Mouse (Mus musculus) T-cell, adult 2 months (primary cell): ENCODE measurements around the gene Fubp1.
"Not testable (repeated sequence)": the region's sequence is repeated elsewhere in the genome, so short reads cannot be mapped to it uniquely, and the experiment has no call there.

Source experiments
- DNase-seq: peaks from one replicate; pipeline ENCODE4 v3.0.0; 2022; ENCODE audit warnings: low spot score

Gene Fubp1

DNA sequence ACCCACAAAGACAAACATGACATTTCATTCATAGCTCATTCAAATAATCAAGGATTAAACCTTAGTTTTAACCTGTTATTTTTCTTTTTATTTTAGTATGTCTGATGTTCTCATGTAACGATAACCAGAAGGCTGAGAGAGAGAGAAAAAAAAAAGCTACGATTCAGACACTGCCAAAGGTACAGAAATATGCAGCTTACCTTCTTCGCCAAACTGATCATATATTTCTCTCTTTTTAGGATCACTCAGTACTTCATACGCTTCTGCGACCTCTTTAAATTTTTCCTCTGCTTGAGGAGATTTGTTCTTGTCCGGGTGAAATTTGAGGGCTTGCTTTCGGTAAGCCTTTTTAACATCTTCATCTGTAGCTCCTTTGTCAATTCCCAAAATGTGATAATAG, 17.0 kb upstream of the Fubp1 start:
- DNase-seq: no peak

DNA sequence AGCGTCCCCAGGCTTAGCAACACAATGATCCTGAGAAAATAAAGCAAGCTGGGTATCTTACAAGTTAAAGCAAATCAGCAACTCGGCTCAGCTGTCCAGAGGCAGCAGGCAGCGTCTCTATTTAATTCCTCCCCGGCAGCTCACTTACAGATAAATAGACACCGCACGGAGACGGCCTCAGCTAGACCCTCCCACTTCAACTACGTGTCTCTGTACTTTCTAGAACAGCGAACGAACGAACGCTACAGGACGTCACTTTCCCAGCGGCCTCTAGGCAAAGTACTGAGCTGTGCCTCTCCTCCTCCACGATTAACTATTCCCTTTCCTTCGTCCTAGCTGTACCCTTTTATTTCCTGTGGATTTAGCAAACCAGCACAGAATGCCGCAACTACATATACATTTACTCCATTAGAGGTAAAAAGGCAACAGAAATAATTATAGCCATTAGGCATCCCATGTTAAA, 16.6 kb upstream of the Fubp1 start:
- DNase-seq: peak; percentile 87

DNA sequence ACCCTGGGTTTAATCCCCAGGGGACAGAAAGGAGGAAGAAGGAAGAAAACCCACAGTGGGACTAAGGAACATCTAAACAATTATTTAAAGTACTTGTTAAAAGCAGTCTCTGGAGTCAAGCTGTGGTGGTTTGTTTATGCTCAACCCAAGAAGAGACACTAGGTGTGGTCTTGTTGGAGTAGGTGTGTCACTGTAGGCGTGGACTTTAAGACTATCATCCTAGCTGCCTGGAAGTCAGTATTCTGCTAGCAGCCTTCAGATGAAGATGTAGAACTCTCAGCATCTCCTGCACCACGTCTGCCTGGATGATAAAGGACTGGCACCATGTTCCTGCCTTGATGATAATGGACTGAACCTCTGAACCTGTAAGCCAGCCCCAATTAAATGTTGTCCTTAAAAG, 13.0 kb upstream of the Fubp1 start:
- not testable (repeated sequence) for DNase-seq

DNA sequence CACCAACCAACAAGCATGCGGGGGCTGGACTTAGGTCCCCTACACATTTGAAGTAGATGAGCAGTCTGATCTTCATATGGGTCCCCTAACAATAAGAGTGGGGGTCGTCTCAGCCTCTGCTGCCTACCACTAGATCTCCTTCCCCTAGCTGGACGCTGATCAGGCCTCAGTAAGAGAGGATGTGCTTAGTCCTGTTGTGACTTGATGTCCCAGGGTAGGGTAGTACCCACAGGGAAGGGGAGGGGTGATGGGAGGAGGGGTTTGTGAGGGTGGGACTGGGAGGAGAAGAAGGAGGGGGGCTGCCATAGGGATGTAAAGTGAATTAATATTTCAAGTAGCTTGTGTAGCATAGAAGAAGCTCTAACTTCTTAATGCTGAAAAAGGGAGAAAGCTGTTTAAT, 11.1 kb upstream of the Fubp1 start:
- no peak for DNase-seq

DNA sequence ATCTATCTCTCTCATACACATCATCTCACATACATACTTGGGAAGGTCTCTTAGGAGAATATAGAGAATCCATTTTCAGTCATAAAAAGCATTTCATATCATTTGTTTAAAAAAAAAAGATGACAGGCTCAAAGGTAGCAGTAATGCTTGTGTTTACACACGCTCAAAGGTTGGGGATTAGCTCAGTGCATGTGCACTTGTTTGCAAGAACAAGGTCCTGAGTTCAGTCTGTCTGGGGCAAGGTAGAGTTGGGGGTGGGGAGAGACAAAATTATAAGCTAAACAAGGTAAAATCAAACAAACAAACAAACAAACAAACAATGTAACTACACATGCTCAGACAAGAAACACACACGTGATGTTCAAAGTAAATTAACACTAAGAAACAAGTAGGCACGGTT, 9.0 kb upstream of the Fubp1 start:
- DNase-seq: no peak

DNA sequence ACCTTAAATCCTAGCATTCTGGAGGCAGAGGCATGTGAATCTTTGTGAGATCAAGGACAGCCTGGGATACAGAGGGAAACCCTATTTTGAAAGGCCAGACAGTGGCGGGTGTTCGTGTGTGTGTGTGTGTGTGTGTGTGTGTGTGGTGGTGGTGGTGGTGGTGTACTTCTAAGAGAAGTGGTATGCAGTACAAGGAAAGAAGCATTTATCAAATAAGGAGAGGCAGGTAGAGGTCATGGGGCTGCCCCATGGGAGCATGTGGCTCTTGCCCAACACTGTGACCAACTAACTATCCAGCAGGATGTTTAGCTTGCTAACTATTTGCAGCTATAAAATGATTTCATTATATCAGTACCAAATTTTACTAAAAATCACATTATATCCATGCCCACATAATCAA, 8.6 kb upstream of the Fubp1 start:
- no peak for DNase-seq

DNA sequence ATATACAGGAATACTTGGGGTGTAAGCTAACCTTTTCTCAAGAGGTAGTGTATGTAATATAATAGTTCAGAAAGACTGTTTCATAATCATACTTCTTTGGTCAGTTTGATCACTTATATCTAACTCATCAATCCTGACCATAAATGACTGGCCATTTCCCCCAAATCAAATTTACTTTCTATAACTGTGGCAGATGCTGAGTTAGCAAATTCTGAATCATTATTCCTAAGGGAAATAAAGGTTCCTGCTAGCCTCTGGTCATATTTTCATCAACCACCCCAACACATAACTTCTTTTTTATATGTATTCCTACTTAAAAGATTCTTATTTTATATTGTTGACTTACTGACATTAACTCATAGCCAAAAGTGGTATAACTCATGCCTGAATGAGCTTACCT, 7.3 kb upstream of the Fubp1 start:
- no peak for DNase-seq

DNA sequence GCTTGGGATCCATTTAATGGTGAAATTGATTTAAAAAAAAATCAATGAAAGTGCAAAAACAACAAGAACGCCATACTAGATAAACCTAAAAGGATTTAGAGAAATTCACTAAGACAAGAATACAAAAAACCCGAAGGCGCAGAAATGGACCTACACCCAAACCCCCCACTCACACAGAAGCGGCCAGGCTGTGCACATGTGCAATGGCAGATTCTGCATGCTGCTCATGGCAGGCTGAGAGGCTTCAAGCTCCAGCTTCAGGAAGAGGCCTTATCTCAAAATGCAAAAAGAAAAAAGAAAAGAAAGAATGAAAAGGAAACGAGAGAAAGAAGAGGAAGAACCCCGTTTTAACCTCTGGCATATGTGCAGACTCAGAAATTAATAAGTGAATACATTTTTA, 6.8 kb upstream of the Fubp1 start:
- DNase-seq: no peak

DNA sequence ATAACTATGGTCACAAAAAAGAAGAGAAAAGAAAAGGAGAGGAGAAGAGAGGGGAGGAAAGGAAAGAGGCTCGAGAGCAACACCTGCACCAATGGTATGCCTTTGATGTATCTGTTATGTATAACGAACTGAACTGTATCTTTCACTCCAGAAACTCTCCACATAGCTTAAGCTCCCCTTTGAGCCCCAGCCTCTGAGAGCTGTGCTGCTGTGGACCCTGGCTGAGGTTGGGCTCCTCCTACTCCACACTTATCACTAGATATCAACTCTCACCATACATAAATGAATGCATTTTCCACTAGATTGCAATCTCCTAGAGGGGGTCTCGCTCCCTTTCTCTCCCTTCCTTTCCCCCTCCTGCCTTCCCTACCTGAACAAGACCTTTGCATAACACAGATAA, 6.2 kb upstream of the Fubp1 start:
- no peak for DNase-seq

DNA sequence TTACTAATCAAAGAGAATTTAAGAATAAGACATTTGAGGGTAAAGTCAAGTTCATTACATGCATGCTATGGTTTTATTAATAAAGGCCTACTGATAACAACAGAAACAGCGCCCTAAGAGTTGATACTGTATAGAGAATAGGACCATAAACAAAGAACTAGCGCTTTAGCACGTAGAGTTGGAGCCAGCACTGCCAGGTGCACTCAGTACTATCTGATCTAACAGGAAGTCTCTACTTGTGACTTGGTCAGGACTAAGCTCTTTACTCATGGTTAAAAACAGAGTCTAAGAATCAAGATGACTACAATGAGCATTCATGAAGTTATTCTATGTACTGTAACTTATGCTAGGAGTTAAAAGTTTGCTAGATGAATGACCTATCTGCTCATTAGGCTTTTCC, 5.6 kb upstream of the Fubp1 start:
- peak; percentile 13 for DNase-seq

DNA sequence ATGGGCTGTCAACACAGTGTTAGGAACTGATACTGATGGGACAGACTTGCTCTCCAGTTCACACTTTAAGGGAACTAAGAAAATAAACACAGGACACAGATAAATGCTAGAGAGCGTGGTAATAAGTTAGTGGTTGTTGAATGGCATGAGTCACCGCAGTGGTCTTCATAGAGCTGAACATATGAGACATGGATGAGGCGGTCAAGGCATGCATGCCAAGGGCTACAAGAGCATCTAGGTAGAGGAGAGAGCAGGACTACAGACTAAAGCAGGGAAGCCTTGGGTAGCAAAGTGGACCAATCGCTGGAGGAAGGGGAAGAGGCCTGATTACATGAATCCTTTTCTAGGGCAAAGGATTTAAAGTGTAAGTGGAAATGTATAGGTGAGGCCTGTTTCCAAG, 3.1 kb upstream of the Fubp1 start:
- DNase-seq: no peak

DNA sequence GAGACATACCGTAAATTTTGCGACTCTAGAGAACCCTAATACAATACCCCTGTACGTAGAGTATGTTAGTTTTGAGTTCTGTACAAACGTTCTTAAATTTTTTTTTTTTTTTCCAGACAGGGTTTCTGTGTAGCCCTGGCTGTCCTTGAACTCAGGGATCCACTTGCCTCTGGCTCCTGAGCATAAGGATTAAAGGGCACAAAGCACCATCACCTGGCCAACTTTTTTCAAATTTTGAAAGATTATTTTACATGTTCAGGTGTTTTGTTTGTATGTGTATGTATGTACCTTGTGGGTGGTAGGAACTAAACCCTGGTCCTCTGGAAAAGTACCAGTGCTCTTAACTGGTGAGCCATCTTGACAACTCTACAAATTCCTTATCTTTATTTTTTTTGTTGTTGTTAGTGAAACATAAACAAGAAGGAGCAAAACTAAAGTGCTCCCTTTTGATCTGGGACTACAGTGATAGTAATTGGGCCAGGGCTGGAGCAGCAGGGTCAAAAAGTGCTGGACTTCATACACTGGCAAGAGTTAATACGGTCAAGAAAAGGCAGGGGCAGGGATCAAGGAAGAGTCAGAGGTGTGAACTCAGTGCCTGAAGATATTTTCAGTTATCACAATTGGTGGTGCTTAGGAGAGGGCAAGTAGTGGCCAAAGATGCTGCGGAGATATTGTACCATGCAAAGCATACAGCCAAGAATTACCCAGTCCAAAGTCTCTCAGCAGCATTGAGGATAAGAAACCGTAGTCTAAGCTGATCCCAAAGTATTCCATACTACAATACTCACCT, 1.9 kb upstream of the Fubp1 start:
- DNase-seq: no peak

DNA sequence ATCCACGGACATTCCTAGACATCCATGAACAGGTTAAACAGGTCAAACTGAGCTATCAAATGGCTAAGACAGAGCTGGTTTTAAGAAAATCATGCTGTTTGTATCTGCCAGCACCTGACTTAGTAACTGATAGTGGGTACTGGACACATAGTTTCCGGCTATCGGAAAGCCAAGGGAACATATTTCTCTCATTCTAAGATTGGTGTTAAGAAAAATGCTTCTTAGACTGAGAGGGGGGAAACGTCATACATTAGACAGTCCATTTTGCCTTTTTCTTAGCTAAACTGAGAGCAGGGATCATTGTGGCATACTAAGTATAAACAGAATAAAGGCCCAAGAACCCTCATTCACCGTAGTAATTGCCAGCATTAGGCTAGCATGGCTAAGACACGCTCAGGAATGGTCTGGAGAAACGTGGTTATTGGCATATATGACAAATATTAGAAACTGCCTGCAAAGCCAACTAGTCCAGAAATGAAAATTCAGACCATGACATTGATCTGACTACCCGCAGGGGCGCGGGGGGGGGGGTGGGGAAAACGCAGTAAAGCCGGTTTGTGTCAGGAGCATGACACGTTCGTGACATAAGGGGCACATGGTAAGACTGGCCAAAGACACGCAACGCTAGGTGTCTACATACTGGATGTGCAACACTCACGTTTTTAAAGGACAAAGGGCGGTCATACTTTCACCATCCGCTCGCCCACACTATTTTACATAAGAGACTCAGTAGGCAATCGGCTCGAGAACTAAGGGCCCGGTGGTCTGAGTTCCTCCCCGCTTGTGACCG, 850 bp upstream of the Fubp1 start:
- no peak for DNase-seq

DNA sequence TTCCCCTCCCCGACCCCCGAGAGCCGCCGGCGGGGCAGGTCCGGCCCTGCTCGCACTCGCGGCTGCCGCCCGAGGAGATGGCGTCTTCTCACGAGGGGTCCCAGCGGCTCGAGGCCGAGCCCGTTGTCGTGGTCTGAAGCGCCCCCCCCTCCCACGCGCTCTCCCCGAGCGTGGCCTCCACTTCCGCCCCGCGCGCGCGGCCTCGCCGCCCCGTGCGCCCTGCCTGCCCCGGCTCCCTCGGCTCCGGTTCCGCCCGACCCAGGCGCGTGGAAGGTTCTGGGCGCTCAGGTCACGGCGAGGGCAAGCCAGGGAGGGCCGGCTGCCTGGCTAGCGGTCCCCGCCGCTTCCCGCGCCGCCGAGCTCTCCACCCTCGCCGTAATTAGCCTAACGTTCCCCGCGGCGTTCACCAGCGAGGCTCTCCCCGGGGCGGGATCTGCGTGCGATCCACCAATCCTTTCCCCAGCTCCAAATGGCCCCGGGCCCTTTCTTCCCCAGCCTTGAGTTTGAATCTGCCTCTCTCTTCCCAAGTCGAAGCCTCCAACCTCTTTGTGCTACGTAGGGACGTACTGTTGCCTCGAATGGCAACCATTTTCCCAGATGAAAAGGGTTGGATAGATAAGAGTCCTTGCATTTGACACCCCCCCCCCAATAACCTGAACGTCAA, 638 bp downstream of the Fubp1 start:
- peak; percentile 65 for DNase-seq

DNA sequence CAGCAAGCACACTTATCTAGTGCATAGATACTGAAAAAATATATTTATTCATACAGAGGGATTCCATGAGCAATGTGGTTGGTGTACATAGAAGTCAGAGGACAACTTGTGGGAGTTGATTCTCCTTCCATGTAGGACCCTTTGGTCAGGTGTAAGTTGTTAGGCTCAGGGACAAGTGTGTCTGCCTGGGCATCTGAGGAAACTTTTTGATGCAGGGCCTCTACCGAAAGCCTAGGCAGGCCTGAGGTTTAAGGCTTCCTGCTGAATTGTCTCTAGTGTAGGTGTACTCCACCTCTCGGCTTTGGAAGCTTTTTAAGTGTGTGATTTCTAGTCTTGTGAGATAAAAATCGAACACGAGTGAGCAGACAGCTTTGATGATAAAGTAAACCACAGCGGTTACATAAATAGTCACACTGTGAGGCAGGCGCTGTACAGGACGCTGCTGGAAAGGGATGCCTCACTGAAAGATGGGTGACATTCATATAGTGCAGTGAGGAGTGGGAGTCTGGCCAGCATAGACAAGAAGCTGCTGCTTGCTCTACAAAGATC, 1.6 kb downstream of the Fubp1 start:
- peak; percentile 79 for DNase-seq

DNA sequence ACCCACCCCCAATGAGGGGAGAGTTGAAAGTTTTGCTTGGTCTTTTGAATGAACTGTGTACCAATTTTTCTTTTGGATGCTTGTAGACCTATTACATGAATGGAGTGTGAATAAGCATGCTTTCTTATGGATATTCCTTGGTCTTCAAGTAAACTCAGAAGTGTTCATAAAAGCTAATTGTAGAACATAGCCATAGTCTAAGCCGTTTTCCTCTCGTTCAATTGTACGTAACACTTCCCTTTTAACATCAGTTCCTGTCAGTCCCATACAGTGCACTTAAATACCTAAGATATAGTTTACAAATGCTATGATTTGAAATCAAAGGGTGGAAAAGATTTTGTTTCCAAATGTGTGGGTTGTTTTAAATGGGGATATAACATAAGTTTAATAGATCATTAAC, 3.2 kb downstream of the Fubp1 start:
- DNase-seq: no peak

DNA sequence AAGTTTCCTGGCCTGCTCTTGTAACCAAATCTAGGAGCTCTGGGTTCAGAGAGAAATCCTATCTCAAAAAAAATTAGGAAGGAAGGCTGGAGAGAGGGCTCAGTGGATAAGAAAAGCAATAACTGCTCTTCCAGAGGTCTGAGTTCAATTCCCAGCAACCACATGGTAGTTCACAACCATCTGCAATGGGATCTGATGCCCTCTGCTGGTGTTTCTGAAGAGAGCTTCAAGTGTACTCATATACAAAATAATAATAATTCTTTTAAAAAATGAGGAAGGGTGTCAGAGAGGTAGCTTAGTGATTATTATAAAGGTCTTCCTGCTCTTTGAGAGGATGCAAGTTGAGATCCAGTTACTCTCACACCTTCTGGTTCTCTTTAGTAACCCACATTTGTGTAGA, 14.7 kb downstream of the Fubp1 start:
- DNase-seq: no peak

DNA sequence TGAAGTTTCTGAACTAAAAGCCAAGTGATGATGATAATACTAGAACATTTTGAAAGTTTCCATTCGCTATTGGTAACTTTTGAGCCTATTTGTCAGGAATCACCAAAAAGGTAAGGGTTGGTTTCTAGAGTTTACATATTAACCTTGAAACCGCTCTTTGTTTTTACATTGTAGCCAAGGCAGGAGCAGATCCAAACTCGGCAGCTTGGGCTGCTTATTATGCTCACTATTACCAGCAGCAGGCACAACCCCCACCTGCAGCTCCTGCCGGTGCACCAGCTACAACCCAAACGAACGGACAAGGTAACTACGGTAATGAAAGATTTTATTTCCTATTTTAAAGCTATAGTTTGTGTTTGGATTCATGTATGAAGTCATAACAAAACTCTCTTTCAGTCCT, 15.7 kb downstream of the Fubp1 start:
- DNase-seq: no peak

DNA sequence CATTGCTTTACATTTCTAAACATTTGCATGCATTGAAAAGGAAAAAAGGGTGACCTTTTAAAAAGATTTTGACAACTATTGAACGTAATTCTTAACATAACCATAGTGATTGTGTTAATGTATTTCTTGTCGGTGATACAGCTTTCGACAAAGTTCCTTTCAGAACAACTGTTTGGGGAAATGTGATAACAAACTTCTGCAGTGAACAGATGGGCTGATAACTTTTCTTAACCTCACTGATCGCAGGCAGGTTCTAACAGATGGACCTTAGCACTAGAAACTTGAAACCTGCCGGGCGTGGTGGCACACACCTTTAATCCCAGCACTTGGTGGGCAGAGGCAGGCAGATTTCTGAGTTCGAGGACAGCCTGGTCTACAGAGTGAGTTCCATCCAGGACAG, 18.6 kb downstream of the Fubp1 start:
- no peak for DNase-seq

DNA sequence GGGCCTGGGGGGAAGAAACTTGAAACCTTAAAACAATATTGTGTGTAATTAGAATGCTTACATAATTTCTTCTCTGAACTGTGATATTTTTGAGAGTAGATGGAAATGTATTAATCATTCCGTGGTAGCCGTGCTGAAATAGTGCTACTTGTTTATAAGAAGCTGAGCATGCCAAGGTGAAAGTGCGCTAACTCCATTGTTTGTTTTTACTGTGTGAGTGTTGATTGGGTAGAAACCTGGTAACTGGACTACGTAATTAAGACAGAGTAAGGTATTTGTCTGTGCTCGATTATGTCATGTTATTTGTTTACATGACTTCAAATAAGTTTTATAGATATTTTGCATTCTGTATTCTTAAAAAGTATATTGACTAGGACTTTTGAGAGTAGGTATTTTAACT, 19.0 kb downstream of the Fubp1 start:
- DNase-seq: no peak

DNA sequence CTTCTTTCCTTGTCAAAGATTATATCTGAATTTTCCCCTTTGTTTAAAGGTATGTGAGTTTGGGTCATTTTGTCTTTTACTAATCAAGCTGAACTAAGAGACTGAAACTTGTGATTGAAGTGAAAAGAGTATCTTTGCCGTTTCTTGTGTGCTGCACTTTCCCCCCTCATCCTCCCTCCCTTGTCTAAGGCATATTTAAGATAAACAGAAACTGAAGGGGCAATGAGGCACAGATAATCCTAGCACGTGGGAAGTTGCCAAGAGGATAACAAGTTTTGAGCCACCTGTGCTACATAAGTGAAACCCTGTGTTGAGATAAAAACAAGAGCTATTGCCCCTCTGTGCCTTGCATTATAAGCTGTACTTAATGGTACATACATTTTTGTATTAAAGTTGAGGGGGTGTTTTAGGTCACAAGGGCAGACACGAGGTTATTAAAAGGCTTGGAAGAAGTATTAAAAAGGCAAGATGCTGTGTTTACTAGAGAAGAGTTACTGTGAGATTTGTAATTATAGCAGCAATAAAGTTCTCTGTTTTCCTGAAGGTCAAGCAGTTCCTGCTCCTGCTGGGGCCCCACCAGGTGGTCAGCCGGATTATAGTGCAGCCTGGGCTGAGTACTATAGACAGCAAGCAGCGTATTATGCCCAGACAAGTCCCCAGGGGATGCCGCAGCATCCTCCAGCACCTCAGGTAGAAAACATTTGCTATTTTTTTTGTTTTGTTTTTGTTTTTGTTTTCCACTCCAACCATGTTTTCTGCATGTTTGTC, 21.3 kb downstream of the Fubp1 start:
- no peak for DNase-seq

DNA sequence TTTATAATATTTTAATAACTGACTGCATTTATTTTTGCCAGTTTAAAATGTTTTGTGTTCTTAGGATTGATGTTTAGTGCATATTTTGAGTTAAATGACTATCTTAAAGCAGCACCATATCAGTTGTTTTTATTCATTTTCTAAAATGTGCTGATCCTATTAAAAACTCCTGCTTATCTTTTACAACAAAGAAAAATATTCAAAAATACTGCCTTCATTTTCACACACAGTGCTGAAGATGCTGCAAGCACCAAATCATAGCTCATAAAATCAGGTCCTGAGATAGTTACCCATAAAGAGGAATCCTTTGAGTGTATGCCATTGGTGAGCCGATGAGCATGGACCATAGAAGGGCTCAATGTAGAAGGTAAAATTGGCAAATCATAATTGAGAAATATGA, 25.0 kb downstream of the Fubp1 start:
- no peak for DNase-seq
